ENCODE assay signal across 16 mouse cellular contexts in genomic region chr6:121048696-121049095, GRCm38 (mm10).
DNase-seq lines count a peak whose midpoint lies in the region; ATAC-seq and TF ChIP-seq lines count a peak whose summit lies in the region.
"Had no signal": no experiment of that assay in that cellular context is flagged by ENCODE, and none has a peak within 500 bp of the region (broad histone marks: within the 10 kb centered on the region; RNA-seq: fewer than 3 reads in every experiment).

No protein-coding gene starts in this region.

- H3K36me3 ChIP-seq in intestine, embryonic 16.5 days (ENCODE audit: control insufficient read depth, insufficient read depth, low read length), result no peaks in the 10 kb centered on the region
- no peaks in the 10 kb centered on the region for H3K36me3 ChIP-seq in intestine, postnatal 0 days (ENCODE audit: control insufficient read depth, insufficient read depth)
- no peaks in the 10 kb centered on the region for H3K36me3 ChIP-seq in forebrain, embryonic 10.5 days (replicated peaks)
- H3K36me3 ChIP-seq: embryonic facial prominence, embryonic 10.5 days; forebrain, embryonic 12.5 days; stomach, embryonic 15.5 days had no signal

- no peak for TF ChIP-seq CTCF in intestine, postnatal 0 days (IDR thresholded peaks at IDR 0.05; ENCODE audit: low read depth)

- 62% methylated on average over 8 of the region's 8 CpGs for WGBS in intestine, embryonic 16.5 days
- 52% methylated on average over 8 of the region's 8 CpGs for WGBS in intestine, postnatal 0 days
- 88% methylated on average over 8 of the region's 8 CpGs for WGBS in forebrain, embryonic 10.5 days

- peak; percentile 94 for DNase-seq in kidney, adult 11 months
- DNase-seq in kidney, adult 8-10 months, result peak; percentile 91 to 94
- DNase-seq in kidney, postnatal 14 days, result peak; percentile 89
- no peak for DNase-seq in T-cell, adult 2 months (ENCODE audit: low spot score)
- DNase-seq in urinary bladder, postnatal 25 days (ENCODE audit: low spot score), result no peak
- no peak for DNase-seq in forebrain, embryonic 10.5 days (ENCODE audit: extremely low spot score, low spot score)
- DNase-seq: B cell, adult 2 months; cerebellum, adult 8-10 months; gastrocnemius, postnatal 10 days; right cerebral cortex, postnatal 14 days; spleen, adult 18-20 months had no signal

- H3K27me3 ChIP-seq in intestine, embryonic 16.5 days (replicated peaks; ENCODE audit: control insufficient read depth, insufficient read depth, low read length), result no peaks in the 10 kb centered on the region
- H3K27me3 ChIP-seq in intestine, postnatal 0 days (replicated peaks; ENCODE audit: control insufficient read depth, insufficient read depth, low read length), result no peaks in the 10 kb centered on the region
- H3K27me3 ChIP-seq in forebrain, embryonic 10.5 days (ENCODE audit: poor library complexity, severe bottlenecking), result no peaks in the 10 kb centered on the region
- H3K27me3 ChIP-seq: forebrain, embryonic 12.5 days; stomach, embryonic 15.5 days had no signal

- no peaks in the 10 kb centered on the region for H3K4me1 ChIP-seq in intestine, embryonic 16.5 days (ENCODE audit: control insufficient read depth, insufficient read depth, low read length)
- H3K4me1 ChIP-seq in intestine, postnatal 0 days (replicated peaks; ENCODE audit: control insufficient read depth, insufficient read depth, low read length), result no peaks in the 10 kb centered on the region
- H3K4me1 ChIP-seq in forebrain, embryonic 10.5 days, result peaks cover 11% of the 10 kb centered on the region

- no peak overlapping the region for H3K27ac ChIP-seq in intestine, embryonic 16.5 days (ENCODE audit: low read length)
- no peak overlapping the region for H3K27ac ChIP-seq in intestine, postnatal 0 days (ENCODE audit: low read depth, low read length)
- H3K27ac ChIP-seq in forebrain, embryonic 10.5 days, result no peak overlapping the region
- H3K27ac ChIP-seq: embryonic facial prominence, embryonic 10.5 days; forebrain, embryonic 12.5 days; stomach, embryonic 15.5 days had no signal

- no peak overlapping the region for H3K4me3 ChIP-seq in intestine, embryonic 16.5 days (ENCODE audit: low read length)
- no peak overlapping the region for H3K4me3 ChIP-seq in intestine, postnatal 0 days (ENCODE audit: low read depth, low read length)
- no peak overlapping the region for H3K4me3 ChIP-seq in forebrain, embryonic 10.5 days
- H3K4me3 ChIP-seq: embryonic facial prominence, embryonic 10.5 days; forebrain, embryonic 12.5 days; stomach, embryonic 15.5 days had no signal

- ATAC-seq in intestine, embryonic 16.5 days, result peak; percentile 52; the same call in 1 of the 2 replicates
- ATAC-seq in intestine, postnatal 0 days, result no peak

- no peaks in the 10 kb centered on the region for H3K9me3 ChIP-seq in intestine, embryonic 16.5 days (ENCODE audit: control insufficient read depth, low read length)
- no peaks in the 10 kb centered on the region for H3K9me3 ChIP-seq in intestine, postnatal 0 days (ENCODE audit: control insufficient read depth)
- no peaks in the 10 kb centered on the region for H3K9me3 ChIP-seq in forebrain, embryonic 10.5 days
- H3K9me3 ChIP-seq: embryonic facial prominence, embryonic 10.5 days; forebrain, embryonic 12.5 days; stomach, embryonic 15.5 days had no signal

- no peak overlapping the region for H3K9ac ChIP-seq in intestine, embryonic 16.5 days (ENCODE audit: low read depth, low read length)
- H3K9ac ChIP-seq in intestine, postnatal 0 days (ENCODE audit: low read depth, low read length), result no peak overlapping the region
- H3K9ac ChIP-seq: forebrain, embryonic 12.5 days; stomach, embryonic 15.5 days had no signal

- no peak overlapping the region for H3K4me2 ChIP-seq in intestine, embryonic 16.5 days (ENCODE audit: low read depth, low read length)
- no peak overlapping the region for H3K4me2 ChIP-seq in intestine, postnatal 0 days (replicated peaks; ENCODE audit: low read depth)
- H3K4me2 ChIP-seq: forebrain, embryonic 12.5 days; stomach, embryonic 15.5 days had no signal

Comparison
In these comparisons a context has a peak if more than half of its experiments do, and no peak if none do; other contexts are left out.
1. DNase-seq: peak in kidney, adult 11 months (single experiment), kidney, adult 8-10 months (2 of 2) and kidney, postnatal 14 days (single experiment); none in T-cell, adult 2 months (single experiment), urinary bladder, postnatal 25 days (single experiment) and forebrain, embryonic 10.5 days (single experiment).